Mouse (Mus musculus): ENCODE measurements around the gene Myo3b.

DNA sequence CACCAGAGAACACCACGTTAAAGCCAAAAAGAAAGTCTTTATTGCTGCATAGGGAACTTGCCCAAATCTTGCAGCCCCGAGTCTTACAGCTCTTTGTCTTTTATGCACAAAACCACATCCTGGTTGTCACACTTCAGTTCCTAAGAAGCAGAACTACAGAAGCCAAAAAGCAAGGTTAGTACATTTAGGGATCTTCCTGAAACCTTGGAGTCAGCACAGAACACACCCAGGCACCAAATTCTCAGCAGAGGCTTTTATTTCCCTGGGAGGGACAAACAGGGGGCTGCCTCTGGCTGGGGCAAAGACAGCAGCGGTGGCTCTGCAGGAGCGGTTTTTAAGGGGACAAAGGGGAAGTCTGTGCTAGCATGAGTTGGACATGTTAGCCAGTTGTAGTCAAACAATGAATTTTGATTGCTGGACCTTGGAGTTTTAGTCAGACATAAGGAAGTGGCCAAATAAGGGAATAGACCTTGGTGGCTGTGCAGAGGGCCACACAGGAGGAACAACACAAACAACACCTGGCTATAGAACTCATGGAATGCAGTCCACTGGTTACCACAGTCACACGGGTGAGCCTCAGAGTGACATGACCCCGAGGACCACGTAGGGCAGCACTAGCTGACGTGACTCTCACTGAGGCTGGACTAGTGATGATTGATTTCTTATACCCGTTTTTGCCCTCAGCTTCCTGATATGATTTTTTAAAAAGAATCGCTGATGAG lies 53.0 kb downstream of the Myo3b start:
- TF ChIP-seq CTCF (IDR thresholded peaks at IDR 0.05; ENCODE audit: low read depth) (no peak), EP300 (IDR thresholded peaks at IDR 0.05; ENCODE audit: low read depth) (no peak)

Data from liver, embryonic 14.5 days (tissue).